Mouse (Mus musculus): ENCODE measurements around the gene Nsun7.
A peak's percentile ranks its signal among the peaks of the same experiment; 100 is the strongest.

Gene Nsun7

GRCm38 (mm10) chr5:66337025-66337968 is 77.6 kb downstream of the Nsun7 start:
- DNase-seq (ENCODE audit: low spot score) = no peak

- peak; percentile 31 for DNase-seq (ENCODE audit: low spot score)
These were observed 78.3 kb downstream of the Nsun7 start for GRCm38 (mm10) chr5:66337969-66338345.

- peak; percentile 5 for DNase-seq (ENCODE audit: low spot score)
These were observed 78.9 kb downstream of the Nsun7 start for GRCm38 (mm10) chr5:66338583-66338982.

- no peak for DNase-seq (ENCODE audit: low spot score)
These were observed 80.8 kb downstream of the Nsun7 start for GRCm38 (mm10) chr5:66340356-66341102.

- DNase-seq (ENCODE audit: low spot score) = no peak
These were observed 82.2 kb downstream of the Nsun7 start for GRCm38 (mm10) chr5:66341848-66342247.

GRCm38 (mm10) chr5:66342285-66342684 is 82.6 kb downstream of the Nsun7 start:
- no peak for DNase-seq (ENCODE audit: low spot score)

GRCm38 (mm10) chr5:66344182-66344581 is 84.5 kb downstream of the Nsun7 start:
- DNase-seq (ENCODE audit: low spot score) = no peak

GRCm38 (mm10) chr5:66345140-66345539 is 85.4 kb downstream of the Nsun7 start:
- DNase-seq (ENCODE audit: low spot score) = peak; percentile 6

GRCm38 (mm10) chr5:66346756-66347155 is 87.1 kb downstream of the Nsun7 start:
- DNase-seq (ENCODE audit: low spot score) = no peak

All from MN1 (cell line).